Mouse (Mus musculus) hindbrain, postnatal 0 days (tissue): ENCODE data around the gene Ccdc18. TPM values are rescaled to one million over a fixed set of nuclear protein-coding genes. Genes with fewer than 3 reads are reported as not detected.
"Not testable (repeated sequence)": the region's sequence is repeated elsewhere in the genome, so short reads cannot be mapped to it uniquely, and the experiment has no call there.

Experiments
- ATAC-seq: fragments of 200-750 bp; cut with Nextera tagmentation; 2 replicates; pipeline ENCODE4 v1.8.0; 2017; ENCODE audit warnings: mild to moderate bottlenecking, moderate TSS enrichment, moderate library complexity
- DNase-seq: peaks from one replicate; pipeline ENCODE4 v3.0.0-alpha.2; 2015; ENCODE audit warnings: low spot score
- H3K27ac ChIP-seq: fragments of 300-500 bp; sonication (generic); 2 replicates; pipeline ENCODE4 v1.5.1; 2014; ENCODE audit warnings: mild to moderate bottlenecking
- H3K27me3 ChIP-seq: fragments of 300-500 bp; sonication (generic); 2 replicates; pipeline ENCODE4 v1.6.1; 2014; ENCODE audit warnings: low read length, mixed read lengths; ENCODE audit not compliant: insufficient read depth
- H3K36me3 ChIP-seq: fragments of 300-500 bp; sonication (generic); 2 replicates; pipeline ENCODE4 v1.6.1; 2014; ENCODE audit warnings: low read length, mixed read lengths; ENCODE audit not compliant: insufficient read depth
- H3K4me1 ChIP-seq: fragments of 300-500 bp; sonication (generic); 2 replicates; pipeline ENCODE4 v1.6.1; 2014; ENCODE audit warnings: antibody characterized with exemption, low read length, mixed read lengths; ENCODE audit not compliant: insufficient read depth
- H3K4me2 ChIP-seq: fragments of 300-500 bp; sonication (generic); 2 replicates; pipeline ENCODE4 v1.6.1; 2014; ENCODE audit warnings: low read depth, mild to moderate bottlenecking, low read length, moderate library complexity, mixed read lengths
- H3K4me3 ChIP-seq: fragments of 300-500 bp; sonication (generic); 2 replicates; pipeline ENCODE4 v1.5.1; 2014; ENCODE audit warnings: low read length
- H3K9ac ChIP-seq: fragments of 300-500 bp; sonication (generic); replicated peaks from 2 replicates; pipeline ENCODE4 v1.6.1; 2014; ENCODE audit warnings: mild to moderate bottlenecking, low read length, moderate library complexity, mixed read lengths
- H3K9me3 ChIP-seq: fragments of 300-500 bp; sonication (generic); 2 replicates; pipeline ENCODE4 v1.6.1; 2016; ENCODE audit warnings: low read length, mixed read lengths
- CTCF ChIP-seq: IDR thresholded peaks from 2 replicates; pipeline ENCODE4 v1.5.1; 2016; ENCODE audit warnings: antibody characterized with exemption, control low read depth, low read depth
- WGBS: fragments of 180-500 bp; shearing (Covaris S2); extraction: QIAGEN DNeasy Blood & Tissue Kit; methylation state at CpG from one replicate; pipeline ENCODE4 v1.1.7; 2014; 5-methylcytosine and 5-hydroxymethylcytosine counted together
- polyA plus RNA-seq: library from polyadenylated mRNA; unstranded; fragments of >200 nt; fragmentation: Nextera tagmentation; extraction: Ambion mirVana; gene quantifications from 2 replicates; pipeline ENCODE4 v1.2.1, GENCODE M21; 2015
- total RNA-seq: library from RNA; depleted of rRNA; stranded (reverse); fragments of >200 nt; gene quantifications from 2 replicates; pipeline ENCODE4 v1.2.3, GENCODE M21; 2014; rRNA removed

Ccdc18 gene
- total and polyA plus RNA-seq, 2 experiments from 2014 or later: 0.63 to 2.2 TPM

DNA sequence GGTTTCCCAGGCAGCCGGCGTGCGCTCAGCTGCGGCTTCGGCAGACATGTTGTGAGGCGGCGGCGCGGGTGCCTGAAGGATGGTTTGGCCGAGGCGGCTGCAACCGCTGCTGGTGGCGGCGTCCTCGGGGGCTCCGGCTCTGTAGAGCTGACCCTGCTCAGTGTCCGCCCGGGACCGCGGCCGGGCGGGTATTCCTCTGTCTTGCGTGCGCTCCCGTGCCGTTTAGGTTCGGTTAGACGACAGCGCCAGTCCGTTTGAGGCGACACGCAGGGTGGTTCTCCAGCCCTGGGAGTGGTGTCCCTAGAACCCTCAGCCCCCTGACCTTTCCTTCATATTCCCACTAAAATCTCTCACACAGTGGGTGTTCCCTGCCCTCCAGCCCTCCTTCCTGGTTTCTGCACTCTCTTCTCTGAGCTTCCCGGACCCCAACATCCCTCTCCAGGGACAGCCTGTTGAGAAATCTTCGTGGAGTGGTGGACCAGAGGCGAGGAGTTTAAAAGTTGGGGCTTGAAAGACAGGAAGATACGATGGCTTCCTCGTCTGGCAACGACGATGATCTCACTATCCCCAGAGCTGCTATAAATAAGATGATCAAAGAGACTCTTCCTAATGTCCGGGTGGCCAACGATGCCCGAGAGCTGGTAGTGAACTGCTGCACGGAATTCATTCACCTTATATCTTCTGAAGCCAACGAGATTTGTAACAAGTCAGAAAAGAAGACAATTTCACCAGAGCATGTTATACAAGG is 136.6 kb downstream of the Ccdc18 start:
- Histone ChIP-seq H3K9ac (peak overlapping the region; percentile 88), H3K9me3 (no peaks in the 10 kb centered on the region), H3K4me1 (0 out of 2 replicates have a peak, but pooled peaks cover 6% of the 10 kb centered on the region), H3K27me3 (no peaks in the 10 kb centered on the region), H3K4me3 (peak overlapping the region; percentile 91), H3K4me2 (peak overlapping the region; percentile 71), H3K27ac (peak overlapping the region; percentile 91), H3K36me3 (no peaks in the 10 kb centered on the region)
- DNase-seq (no peak), ATAC-seq (peak; percentile 75)
- WGBS: under 1% methylated on average over 44 of the region's 44 CpGs
- no peak for TF ChIP-seq CTCF

DNA sequence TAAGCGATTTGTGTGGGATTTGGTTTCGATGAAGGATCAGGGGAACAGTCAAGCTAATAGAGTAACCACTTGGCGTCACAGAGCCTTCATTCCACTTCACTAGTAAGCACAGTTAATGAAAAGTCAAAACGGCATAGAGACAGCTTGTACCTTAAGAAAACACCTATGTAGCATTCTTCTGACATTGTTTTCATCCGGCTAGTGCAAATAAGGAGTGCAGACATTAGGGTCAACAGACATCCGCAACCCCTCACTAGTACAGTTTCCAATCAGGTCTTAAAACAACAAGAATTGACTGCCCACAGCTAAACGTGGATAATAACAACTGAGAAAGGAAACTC is 137.1 kb downstream of the Ccdc18 start:
- Histone ChIP-seq H3K27ac (no peak overlapping the region), H3K9ac (peak overlapping the region; percentile 88), H3K4me2 (peak overlapping the region; percentile 71), H3K4me3 (peak overlapping the region; percentile 91), H3K36me3 (no peaks in the 10 kb centered on the region), H3K4me1 (0 out of 2 replicates have a peak, but pooled peaks cover 6% of the 10 kb centered on the region), H3K9me3 (no peaks in the 10 kb centered on the region), H3K27me3 (no peaks in the 10 kb centered on the region)
- DNase-seq: no peak
- ATAC-seq: no peak
- WGBS: 14% methylated on average over 7 of the region's 7 CpGs
- TF ChIP-seq CTCF: no peak

DNA sequence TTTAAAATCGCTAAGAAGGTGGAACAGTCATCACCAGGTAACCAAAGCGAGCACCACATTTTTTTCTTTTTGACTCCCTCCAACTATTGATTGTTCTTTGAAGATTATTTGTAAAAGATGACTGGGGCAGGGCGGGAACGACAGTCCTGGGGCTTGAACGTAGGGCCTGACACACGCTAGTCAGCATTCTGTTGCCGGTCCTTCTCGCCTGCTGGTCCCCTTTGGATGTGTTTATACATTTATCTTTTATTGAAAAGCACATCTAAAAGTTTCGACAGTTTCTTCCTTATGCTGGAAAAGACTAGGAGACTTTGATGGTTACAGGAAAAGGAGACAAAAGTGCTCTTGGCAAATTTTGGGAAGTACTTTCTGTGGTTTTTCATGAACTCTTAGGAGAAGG is 137.7 kb downstream of the Ccdc18 start:
- ATAC-seq (no peak), DNase-seq (no peak)
- peak overlapping the region; percentile 71 for H3K4me2 ChIP-seq
- H3K27ac ChIP-seq: no peak overlapping the region
- H3K4me1 ChIP-seq: 0 out of 2 replicates have a peak, but pooled peaks cover 6% of the 10 kb centered on the region
- H3K27me3 ChIP-seq: no peaks in the 10 kb centered on the region
- no peaks in the 10 kb centered on the region for H3K9me3 ChIP-seq
- no peak for TF ChIP-seq CTCF
- H3K36me3 ChIP-seq: no peaks in the 10 kb centered on the region
- peak overlapping the region; percentile 91 for H3K4me3 ChIP-seq
- 47% methylated on average over 9 of the region's 9 CpGs for WGBS
- peak overlapping the region; percentile 88 for H3K9ac ChIP-seq

DNA sequence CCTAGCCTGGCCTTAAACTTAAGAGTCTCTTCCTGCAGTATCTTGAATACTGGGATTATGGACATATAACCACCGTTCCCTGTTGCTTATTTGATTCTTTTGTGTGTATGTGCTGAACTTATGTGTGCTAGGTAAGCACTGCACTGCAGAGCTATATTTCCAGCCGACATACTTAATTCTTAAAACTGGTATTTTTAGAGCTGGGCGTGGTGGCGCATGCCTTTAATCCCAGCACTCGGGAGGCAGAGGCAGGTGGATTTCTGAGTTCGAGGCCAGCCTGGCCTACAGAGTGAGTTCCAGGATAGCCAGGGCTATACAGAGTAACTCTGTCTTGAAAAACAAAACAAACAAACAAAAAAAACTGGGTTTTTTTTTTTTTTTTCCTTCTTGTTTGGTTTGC is 138.7 kb downstream of the Ccdc18 start:
- H3K9ac ChIP-seq, H3K27me3 ChIP-seq, H3K9me3 ChIP-seq, DNase-seq, ATAC-seq, H3K4me1 ChIP-seq, H3K4me3 ChIP-seq, H3K27ac ChIP-seq, H3K36me3 ChIP-seq: not testable (repeated sequence)
- WGBS: 92% methylated on average over 6 of the region's 6 CpGs
- peak overlapping the region; percentile 71 for H3K4me2 ChIP-seq

Other genes starting within 250 kb of the Ccdc18 start
- 78.0 and 106 TPM in 2 replicates for gene Rpl5, start 232.4 kb upstream of the Ccdc18 start, total RNA-seq
- gene Rpl5, start 232.4 kb upstream of the Ccdc18 start, polyA plus RNA-seq: 51.7 and 57.8 TPM in 2 replicates
- gene Fam69a, start 145.8 kb upstream of the Ccdc18 start, total RNA-seq: 16.4 and 28.8 TPM in 2 replicates
- 73.6 and 79.5 TPM in 2 replicates for gene Fam69a, start 145.8 kb upstream of the Ccdc18 start, polyA plus RNA-seq
- 36.0 and 41.4 TPM in 2 replicates for gene Mtf2, start 67.2 kb upstream of the Ccdc18 start, total RNA-seq
- gene Mtf2, start 67.2 kb upstream of the Ccdc18 start, polyA plus RNA-seq: 48.7 and 55.7 TPM in 2 replicates
- gene Tmed5, start 255 bp upstream of the Ccdc18 start, total RNA-seq: 12.9 and 28.3 TPM in 2 replicates
- 24.6 and 26.7 TPM in 2 replicates for gene Tmed5, start 255 bp upstream of the Ccdc18 start, polyA plus RNA-seq
- gene Dr1, start 136.0 kb downstream of the Ccdc18 start, total RNA-seq: 31.8 and 39.4 TPM in 2 replicates
- gene Dr1, start 136.0 kb downstream of the Ccdc18 start, polyA plus RNA-seq: 39.7 and 39.9 TPM in 2 replicates
- gene Pigg, start 179.7 kb downstream of the Ccdc18 start, total RNA-seq: 4.9 and 7.2 TPM in 2 replicates
- gene Pigg, start 179.7 kb downstream of the Ccdc18 start, polyA plus RNA-seq: 2.2 and 2.5 TPM in 2 replicates
- 93.4 and 97.0 TPM in 2 replicates for gene Gm42517, start 235.0 kb downstream of the Ccdc18 start, total RNA-seq
- gene Gm42517, start 235.0 kb downstream of the Ccdc18 start, polyA plus RNA-seq: 3.8 and 4.5 TPM in 2 replicates